Mouse (Mus musculus): ENCODE results near the gene Sspo. TPM values are rescaled to one million over a fixed set of nuclear protein-coding genes. Genes with fewer than 3 reads are reported as not detected.

Gene Sspo
- polyA plus RNA-seq, 1 experiment from 2014 or later, result 0.38 TPM

DNA sequence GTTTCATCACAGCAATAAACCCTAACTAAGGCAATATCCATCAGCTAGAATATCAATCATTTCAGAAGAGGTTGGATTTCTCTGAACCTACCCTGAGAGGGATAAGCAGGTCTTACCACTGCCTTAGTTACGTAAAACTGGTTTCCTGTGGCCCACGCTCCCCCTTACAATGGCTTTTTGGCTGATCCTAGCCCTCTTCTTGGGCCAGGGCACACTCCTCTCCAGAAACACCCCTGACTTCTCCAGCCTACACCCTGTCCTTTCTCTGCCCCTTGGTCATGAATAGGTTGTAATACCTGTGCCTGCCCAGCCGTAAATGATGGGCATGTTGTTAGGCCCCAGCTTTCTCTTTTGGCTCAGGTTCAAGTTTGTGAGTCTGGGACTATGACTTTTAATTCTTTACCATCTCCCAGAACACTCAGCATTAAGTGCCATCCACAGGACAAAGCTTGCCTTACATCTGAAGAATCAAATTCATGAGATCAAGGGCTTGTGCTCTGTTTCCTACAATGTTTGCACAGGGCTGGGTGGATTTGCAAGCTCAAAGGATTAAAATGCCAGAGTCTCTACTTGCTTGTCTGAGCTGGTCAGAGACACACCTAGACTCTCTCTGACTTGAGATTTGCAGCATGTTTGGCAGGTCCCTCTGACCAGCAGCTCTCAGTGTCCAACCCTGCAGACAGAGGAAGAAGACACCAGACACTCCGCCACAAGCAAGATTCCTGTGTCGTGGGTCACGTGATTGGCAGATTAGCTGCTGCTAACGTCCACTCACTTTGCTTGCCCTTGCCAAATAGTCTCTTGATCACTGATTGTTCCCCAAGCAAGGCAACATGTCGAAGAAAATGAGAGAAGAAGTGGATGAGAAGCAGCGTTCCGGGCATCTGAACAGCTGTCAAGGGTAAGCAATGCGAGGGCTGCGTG is 14.9 kb upstream of the Sspo start:
- H3K4me3 ChIP-seq (ENCODE audit: low read length), result no peak overlapping the region
- H3K4me2 ChIP-seq (ENCODE audit: low read depth, low read length), result 0 out of 2 replicates have a peak overlapping the region, but pooled peaks have one; percentile 23
- peak; percentile 36; the same call in 1 of the 2 replicates for ATAC-seq
- no peaks in the 10 kb centered on the region for H3K9me3 ChIP-seq (ENCODE audit: control insufficient read depth, low read length)
- H3K27ac ChIP-seq (ENCODE audit: low read length), result no peak overlapping the region
- WGBS, result 37% methylated on average over 12 of the region's 12 CpGs
- peaks cover 20% of the 10 kb centered on the region for H3K4me1 ChIP-seq (ENCODE audit: control insufficient read depth, insufficient read depth, low read length)
- peaks cover 14% of the 10 kb centered on the region for H3K36me3 ChIP-seq (ENCODE audit: control insufficient read depth, insufficient read depth, low read length)
- no peaks in the 10 kb centered on the region for H3K27me3 ChIP-seq (replicated peaks; ENCODE audit: control insufficient read depth, insufficient read depth, low read length)
- no peak overlapping the region for H3K9ac ChIP-seq (ENCODE audit: low read depth, low read length)

DNA sequence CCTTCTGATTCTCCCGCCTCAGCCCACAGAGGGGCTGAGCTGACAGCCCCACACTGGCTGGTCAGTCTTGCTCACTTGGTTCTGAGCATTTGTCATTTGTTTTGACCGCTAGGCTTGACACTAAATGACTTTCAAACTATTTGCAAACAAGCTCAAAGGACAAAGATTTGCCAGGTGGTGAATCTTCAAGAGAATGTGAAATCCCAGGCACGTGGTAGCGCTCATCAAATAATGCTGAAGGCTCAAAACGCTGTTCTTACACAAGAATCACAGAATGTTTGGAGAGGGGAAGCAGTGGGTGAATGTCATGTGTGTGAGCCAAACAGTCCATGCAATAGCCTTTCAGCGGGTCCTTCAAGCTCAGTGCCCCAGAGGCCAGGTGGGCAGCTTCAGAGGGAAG is 13.4 kb upstream of the Sspo start:
- H3K4me2 ChIP-seq (ENCODE audit: low read depth, low read length), result no peak overlapping the region
- WGBS, result 58% methylated on average over 6 of the region's 6 CpGs
- H3K4me1 ChIP-seq (ENCODE audit: control insufficient read depth, insufficient read depth, low read length), result peaks cover 20% of the 10 kb centered on the region
- ATAC-seq, result no peak
- no peaks in the 10 kb centered on the region for H3K27me3 ChIP-seq (replicated peaks; ENCODE audit: control insufficient read depth, insufficient read depth, low read length)
- no peak overlapping the region for H3K4me3 ChIP-seq (ENCODE audit: low read length)
- peaks cover 27% of the 10 kb centered on the region for H3K36me3 ChIP-seq (ENCODE audit: control insufficient read depth, insufficient read depth, low read length)
- no peaks in the 10 kb centered on the region; the same call in 1 of the 2 replicates for H3K9me3 ChIP-seq (ENCODE audit: control insufficient read depth, low read length)
- H3K9ac ChIP-seq (ENCODE audit: low read depth, low read length), result no peak overlapping the region
- no peak overlapping the region for H3K27ac ChIP-seq (ENCODE audit: low read length)

DNA sequence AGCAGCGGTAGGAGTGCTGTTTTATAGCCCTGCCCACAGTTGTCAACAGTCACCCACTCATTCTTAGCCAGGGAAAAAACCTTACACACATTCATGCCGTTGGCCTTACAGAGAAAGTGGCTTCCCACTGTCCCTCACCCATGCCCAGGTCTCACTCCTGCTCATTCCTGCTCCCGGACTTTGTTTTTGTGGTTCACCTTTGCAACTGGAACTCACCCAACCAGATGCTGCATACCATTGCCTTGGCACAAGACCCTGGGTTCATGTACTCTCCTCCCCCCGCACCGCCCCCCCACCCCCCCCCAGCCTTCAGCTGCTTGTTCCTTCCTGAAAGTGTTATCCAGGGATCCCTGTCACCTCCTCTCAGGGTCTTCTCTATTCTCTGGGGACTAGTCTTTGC is 12.9 kb upstream of the Sspo start:
- 45% methylated on average over 5 of the region's 5 CpGs for WGBS
- Histone ChIP-seq H3K27me3 (replicated peaks; ENCODE audit: control insufficient read depth, insufficient read depth, low read length) (no peaks in the 10 kb centered on the region), H3K36me3 (ENCODE audit: control insufficient read depth, insufficient read depth, low read length) (peaks cover 27% of the 10 kb centered on the region), H3K4me1 (ENCODE audit: control insufficient read depth, insufficient read depth, low read length) (peaks cover 20% of the 10 kb centered on the region), H3K9ac (ENCODE audit: low read depth, low read length) (no peak overlapping the region), H3K4me2 (ENCODE audit: low read depth, low read length) (no peak overlapping the region), H3K9me3 (ENCODE audit: control insufficient read depth, low read length) (no peaks in the 10 kb centered on the region; the same call in 1 of the 2 replicates), H3K27ac (ENCODE audit: low read length) (no peak overlapping the region), H3K4me3 (ENCODE audit: low read length) (no peak overlapping the region)
- ATAC-seq, result no peak

DNA sequence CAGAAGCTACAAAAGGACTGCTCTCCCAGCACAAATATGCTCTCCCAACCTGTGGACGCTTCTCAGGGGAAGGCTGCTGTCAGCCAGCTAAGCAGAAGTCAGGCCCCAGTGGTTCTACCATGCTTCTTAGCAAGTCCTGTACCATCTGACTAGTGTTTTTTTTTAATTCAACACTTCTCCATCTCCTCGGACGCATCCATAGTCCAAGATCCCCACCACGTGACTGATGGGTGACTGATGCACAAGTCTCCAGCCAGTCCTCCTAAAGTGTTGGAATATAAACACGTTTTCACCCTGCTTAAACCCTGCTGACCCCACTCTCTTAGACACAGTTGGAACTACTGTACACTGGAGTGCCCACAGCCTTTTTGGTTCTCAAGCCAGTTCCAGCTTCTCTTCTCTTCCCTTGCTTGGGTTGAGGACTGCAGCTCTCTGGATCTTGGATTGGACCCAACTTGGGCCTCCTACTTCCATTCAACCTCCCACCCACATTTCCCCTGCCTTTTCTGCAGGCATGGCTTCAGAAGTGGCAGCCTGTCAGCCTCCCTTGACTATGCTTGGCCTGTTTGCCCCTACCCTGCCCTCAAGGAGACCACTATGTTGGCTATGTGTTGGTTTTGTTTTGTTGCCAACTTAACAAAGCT is 12.2 kb upstream of the Sspo start:
- H3K27ac ChIP-seq (ENCODE audit: low read length), result no peak overlapping the region
- 64% methylated on average over 5 of the region's 5 CpGs for WGBS

DNA sequence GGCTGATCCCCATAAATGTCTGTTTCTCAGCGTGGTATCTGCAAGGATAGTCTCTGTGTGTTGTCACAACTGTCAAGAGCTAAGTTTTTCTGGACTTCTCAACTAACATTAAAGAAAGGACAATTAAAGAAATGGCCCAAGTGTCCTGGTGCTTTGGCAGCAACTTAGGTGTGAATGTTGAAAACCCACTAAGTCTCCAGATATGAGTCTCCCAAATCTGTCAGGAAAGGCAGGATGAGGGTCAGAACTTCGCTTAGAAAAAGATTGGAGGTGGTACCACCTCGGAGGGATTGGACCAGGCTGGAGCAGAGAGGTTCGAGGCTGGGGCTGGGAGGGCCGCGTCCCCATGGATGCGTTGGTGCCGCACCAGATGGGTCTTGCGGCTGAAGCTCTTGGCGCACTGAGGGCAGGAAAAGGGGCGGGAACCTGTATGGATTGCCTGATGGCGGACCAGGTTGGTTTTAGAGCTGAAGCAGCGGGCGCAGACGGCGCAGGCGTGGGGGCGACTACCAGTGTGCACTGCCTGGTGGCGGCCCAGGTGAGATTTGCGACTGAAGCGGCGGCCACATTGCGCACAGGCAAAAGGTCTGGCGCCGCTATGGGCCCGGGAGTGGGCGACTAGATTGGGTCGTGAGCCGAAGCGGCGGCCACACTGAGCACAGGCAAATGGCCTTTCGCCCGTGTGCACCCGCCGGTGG is 10.2 kb upstream of the Sspo start:
- H3K36me3 ChIP-seq (ENCODE audit: control insufficient read depth, insufficient read depth, low read length), result peaks cover 46% of the 10 kb centered on the region
- no peak for ATAC-seq
- H3K4me3 ChIP-seq (ENCODE audit: low read length), result no peak overlapping the region
- no peaks in the 10 kb centered on the region for H3K27me3 ChIP-seq (replicated peaks; ENCODE audit: control insufficient read depth, insufficient read depth, low read length)
- H3K9ac ChIP-seq (ENCODE audit: low read depth, low read length), result no peak overlapping the region; the same call in 1 of the 2 replicates
- 76% methylated on average over 35 of the region's 35 CpGs for WGBS
- no peaks in the 10 kb centered on the region; the same call in 1 of the 2 replicates for H3K9me3 ChIP-seq (ENCODE audit: control insufficient read depth, low read length)
- H3K4me1 ChIP-seq (ENCODE audit: control insufficient read depth, insufficient read depth, low read length), result peaks cover 25% of the 10 kb centered on the region
- H3K4me2 ChIP-seq (ENCODE audit: low read depth, low read length), result no peak overlapping the region
- H3K27ac ChIP-seq (ENCODE audit: low read length), result no peak overlapping the region

More for the DNA sequence above, 12.2 kb upstream of the Sspo start:
- no peak overlapping the region for H3K4me2 ChIP-seq (ENCODE audit: low read depth, low read length)
- H3K9me3 ChIP-seq (ENCODE audit: control insufficient read depth, low read length), result no peaks in the 10 kb centered on the region; the same call in 1 of the 2 replicates
- no peak for ATAC-seq
- H3K4me3 ChIP-seq (ENCODE audit: low read length), result no peak overlapping the region
- peaks cover 24% of the 10 kb centered on the region for H3K4me1 ChIP-seq (ENCODE audit: control insufficient read depth, insufficient read depth, low read length)
- peaks cover 28% of the 10 kb centered on the region for H3K36me3 ChIP-seq (ENCODE audit: control insufficient read depth, insufficient read depth, low read length)
- no peaks in the 10 kb centered on the region for H3K27me3 ChIP-seq (replicated peaks; ENCODE audit: control insufficient read depth, insufficient read depth, low read length)
- no peak overlapping the region for H3K9ac ChIP-seq (ENCODE audit: low read depth, low read length)

DNA sequence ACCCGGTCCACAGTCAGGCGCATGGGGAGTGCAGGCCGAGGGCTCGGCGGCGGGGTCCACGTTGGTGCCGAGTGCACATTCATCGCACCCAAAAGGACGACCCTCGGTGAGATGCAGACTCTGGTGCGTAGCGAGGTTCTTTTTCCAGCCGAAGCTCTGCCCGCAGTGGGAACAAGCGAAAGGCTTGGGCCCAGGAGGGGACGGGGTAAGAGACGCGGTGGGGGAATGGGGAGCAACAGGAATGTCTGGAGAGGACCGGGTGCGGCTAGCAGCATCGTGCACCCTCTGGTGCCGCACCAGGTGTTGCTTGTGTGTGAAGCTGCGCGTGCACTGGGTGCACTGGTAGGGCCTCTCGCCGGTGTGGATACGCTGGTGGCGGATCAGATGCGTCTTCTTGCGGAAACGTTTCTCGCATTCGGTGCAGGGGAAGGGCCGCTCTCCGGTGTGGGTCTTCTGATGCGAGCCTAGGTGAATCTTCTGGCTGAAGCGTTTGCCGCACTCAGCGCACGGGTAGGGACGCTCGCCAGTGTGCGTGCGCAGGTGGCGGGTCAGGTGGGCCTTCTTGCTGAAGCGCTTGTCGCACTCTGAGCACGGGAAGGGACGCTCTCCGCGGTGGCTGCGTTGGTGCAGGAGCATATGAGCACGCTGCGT is 9.4 kb upstream of the Sspo start:
- Histone ChIP-seq H3K9me3 (ENCODE audit: control insufficient read depth, low read length) (no peaks in the 10 kb centered on the region; the same call in 1 of the 2 replicates), H3K4me3 (ENCODE audit: low read length) (no peak overlapping the region), H3K27me3 (replicated peaks; ENCODE audit: control insufficient read depth, insufficient read depth, low read length) (no peaks in the 10 kb centered on the region), H3K27ac (ENCODE audit: low read length) (no peak overlapping the region), H3K4me1 (ENCODE audit: control insufficient read depth, insufficient read depth, low read length) (peaks cover 23% of the 10 kb centered on the region), H3K9ac (ENCODE audit: low read depth, low read length) (no peak overlapping the region), H3K36me3 (ENCODE audit: control insufficient read depth, insufficient read depth, low read length) (peaks cover 46% of the 10 kb centered on the region), H3K4me2 (ENCODE audit: low read depth, low read length) (no peak overlapping the region)
- 60% methylated on average over 55 of the region's 55 CpGs for WGBS
- ATAC-seq, result no peak

DNA sequence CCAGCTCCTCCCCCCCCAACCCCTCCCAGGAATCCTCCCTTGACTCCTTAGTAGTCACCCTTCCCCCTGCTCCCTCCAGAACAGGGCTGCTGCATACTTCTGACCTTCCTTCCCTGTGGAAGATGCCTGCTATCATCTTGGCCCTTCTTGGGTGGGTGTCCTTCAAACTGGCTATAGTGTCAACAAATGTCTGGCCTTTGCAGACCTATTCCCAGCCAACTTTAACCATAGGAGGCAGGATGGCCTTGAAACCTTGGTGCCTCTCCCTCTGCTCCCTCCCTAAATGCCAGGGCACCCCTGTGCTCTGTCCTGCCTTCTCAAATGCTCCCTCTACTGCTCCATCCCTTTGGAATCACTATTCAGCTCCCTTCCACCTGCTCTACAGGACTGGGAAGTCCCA is 8.4 kb upstream of the Sspo start:
- H3K4me1 ChIP-seq (ENCODE audit: control insufficient read depth, insufficient read depth, low read length), result peaks cover 22% of the 10 kb centered on the region
- H3K9me3 ChIP-seq (ENCODE audit: control insufficient read depth, low read length), result no peaks in the 10 kb centered on the region; the same call in 1 of the 2 replicates
- no peak overlapping the region for H3K9ac ChIP-seq (ENCODE audit: low read depth, low read length)
- H3K27ac ChIP-seq (ENCODE audit: low read length), result no peak overlapping the region
- H3K4me2 ChIP-seq (ENCODE audit: low read depth, low read length), result no peak overlapping the region
- H3K27me3 ChIP-seq (replicated peaks; ENCODE audit: control insufficient read depth, insufficient read depth, low read length), result no peaks in the 10 kb centered on the region
- peaks cover 46% of the 10 kb centered on the region for H3K36me3 ChIP-seq (ENCODE audit: control insufficient read depth, insufficient read depth, low read length)
- no peak for ATAC-seq
- H3K4me3 ChIP-seq (ENCODE audit: low read length), result no peak overlapping the region

DNA sequence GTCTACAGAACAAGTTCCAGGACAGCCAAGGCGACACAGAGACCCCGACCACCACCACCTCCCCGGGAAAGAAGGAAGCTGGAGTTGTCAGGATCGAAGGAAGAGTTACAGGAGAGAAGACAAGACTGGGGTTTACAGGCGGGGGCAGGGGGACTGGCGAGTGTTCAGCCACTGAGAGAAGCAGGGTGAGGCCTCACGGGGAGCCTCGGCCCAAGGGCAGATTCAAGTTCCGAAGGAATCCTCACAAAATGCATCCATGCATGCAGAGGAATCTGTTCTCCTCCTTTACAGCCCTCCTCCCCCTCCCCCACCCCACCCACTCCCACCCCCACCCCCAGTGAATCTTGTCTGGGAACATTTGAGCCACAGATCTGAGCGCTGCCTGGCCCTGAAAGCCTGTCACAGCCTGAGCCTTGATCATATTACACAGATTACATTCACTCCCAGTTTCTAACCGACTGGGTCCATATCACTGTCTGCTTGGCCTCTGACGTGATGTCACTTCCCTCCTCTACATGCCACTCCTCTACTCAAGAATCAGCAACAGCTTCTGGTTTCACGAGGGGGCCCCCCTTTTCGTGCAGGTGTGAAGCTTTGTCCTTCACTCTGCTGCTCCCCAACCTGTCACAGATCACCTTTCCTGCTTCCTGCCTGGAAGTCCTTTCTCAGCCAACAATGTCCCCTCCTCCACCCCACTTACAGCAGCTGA is 7.6 kb upstream of the Sspo start:
- Histone ChIP-seq H3K9me3 (ENCODE audit: control insufficient read depth, low read length) (no peaks in the 10 kb centered on the region; the same call in 1 of the 2 replicates), H3K27me3 (replicated peaks; ENCODE audit: control insufficient read depth, insufficient read depth, low read length) (no peaks in the 10 kb centered on the region), H3K36me3 (ENCODE audit: control insufficient read depth, insufficient read depth, low read length) (peaks cover 46% of the 10 kb centered on the region), H3K4me1 (ENCODE audit: control insufficient read depth, insufficient read depth, low read length) (peaks cover 21% of the 10 kb centered on the region), H3K27ac (ENCODE audit: low read length) (no peak overlapping the region), H3K4me2 (ENCODE audit: low read depth, low read length) (no peak overlapping the region), H3K9ac (ENCODE audit: low read depth, low read length) (no peak overlapping the region), H3K4me3 (ENCODE audit: low read length) (no peak overlapping the region)
- WGBS, result 49% methylated on average over 14 of the region's 14 CpGs
- no peak for ATAC-seq
